Mouse (Mus musculus) intestine, postnatal 0 days (tissue): ENCODE data around the gene Smg9. TPM values are rescaled to one million over a fixed set of nuclear protein-coding genes. Genes with fewer than 3 reads are reported as not detected.
"Not testable (repeated sequence)": the region's sequence is repeated elsewhere in the genome, so short reads cannot be mapped to it uniquely, and the experiment has no call there.

Experiments used
- ATAC-seq: fragments of 200-750 bp; cut with Nextera tagmentation; 2 replicates; pipeline ENCODE4 v1.8.0; 2017; ENCODE audit warnings: mild to moderate bottlenecking, moderate TSS enrichment, moderate library complexity
- H3K27ac ChIP-seq: fragments of 300-500 bp; sonication (generic); 2 replicates; pipeline ENCODE4 v1.5.1; 2014; ENCODE audit warnings: mild to moderate bottlenecking, low read depth, low read length, moderate library complexity
- H3K27me3 ChIP-seq: fragments of 300-500 bp; sonication (generic); replicated peaks from 2 replicates; pipeline ENCODE4 v1.6.1; 2014; ENCODE audit warnings: low read length, mixed read lengths; ENCODE audit not compliant: control insufficient read depth, insufficient read depth
- H3K36me3 ChIP-seq: fragments of 300-500 bp; sonication (generic); 2 replicates; pipeline ENCODE4 v1.6.1; 2014; ENCODE audit warnings: mild to moderate bottlenecking, moderate library complexity; ENCODE audit not compliant: control insufficient read depth, insufficient read depth
- H3K4me1 ChIP-seq: fragments of 300-500 bp; sonication (generic); replicated peaks from 2 replicates; pipeline ENCODE4 v1.6.1; 2014; ENCODE audit warnings: antibody characterized with exemption, low read length, mixed read lengths; ENCODE audit not compliant: control insufficient read depth, insufficient read depth
- H3K4me2 ChIP-seq: fragments of 300-500 bp; sonication (generic); replicated peaks from 2 replicates; pipeline ENCODE4 v1.6.1; 2014; ENCODE audit warnings: low read depth, mild to moderate bottlenecking, moderate library complexity
- H3K4me3 ChIP-seq: fragments of 300-500 bp; sonication (generic); 2 replicates; pipeline ENCODE4 v1.5.1; 2014; ENCODE audit warnings: low read depth, low read length
- H3K9ac ChIP-seq: fragments of 300-500 bp; sonication (generic); 2 replicates; pipeline ENCODE4 v1.6.1; 2014; ENCODE audit warnings: mild to moderate bottlenecking, low read depth, low read length
- H3K9me3 ChIP-seq: fragments of 300-500 bp; sonication (generic); 2 replicates; pipeline ENCODE4 v1.6.1; 2016; ENCODE audit warnings: mixed run types; ENCODE audit not compliant: control insufficient read depth
- CTCF ChIP-seq: sonication (generic); IDR thresholded peaks from 2 replicates; pipeline ENCODE4 v1.5.1; 2016; ENCODE audit warnings: low read depth, mild to moderate bottlenecking, control low read depth, antibody characterized with exemption, moderate library complexity
- WGBS: fragments of 180-500 bp; shearing (Covaris S2); extraction: QIAGEN DNeasy Blood & Tissue Kit; methylation state at CpG from one replicate; pipeline ENCODE4 v1.1.7; 2014; 5-methylcytosine and 5-hydroxymethylcytosine counted together
- polyA plus RNA-seq: library from polyadenylated mRNA; unstranded; fragments of >200 nt; fragmentation: Nextera tagmentation; extraction: Ambion mirVana; gene quantifications from 2 replicates; pipeline ENCODE4 v1.2.1, GENCODE M21; 2015

The Smg9 gene
- polyA plus RNA-seq, 1 experiment from 2014 or later = 15.1 TPM

DNA sequence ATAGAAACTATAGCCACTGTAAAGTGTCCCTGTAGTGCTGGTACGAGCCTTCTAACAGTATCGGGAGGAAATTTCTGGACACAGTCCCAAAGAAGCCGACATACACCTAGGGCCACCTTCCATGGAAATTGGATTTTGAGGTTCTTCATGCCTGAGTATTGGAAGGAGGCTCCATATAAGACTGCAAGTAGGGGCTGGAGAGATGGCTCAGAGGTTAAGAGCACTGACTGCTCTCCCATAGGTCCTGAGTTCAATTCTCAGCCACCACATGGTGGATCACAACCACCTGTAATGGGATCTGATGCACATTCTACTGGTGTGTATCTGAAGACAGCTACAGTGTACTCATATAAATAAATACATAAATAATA lies 648 bp downstream of the Smg9 start:
- no peaks in the 10 kb centered on the region for H3K9me3 ChIP-seq
- H3K9ac ChIP-seq = peak overlapping the region; percentile 68; the same call in 1 of the 2 replicates
- H3K4me1 ChIP-seq = no peaks in the 10 kb centered on the region
- no peak for TF ChIP-seq CTCF
- H3K4me2 ChIP-seq = peak overlapping the region; percentile 70
- peak overlapping the region; percentile 56 for H3K4me3 ChIP-seq
- H3K27me3 ChIP-seq = no peaks in the 10 kb centered on the region
- peaks cover 21% of the 10 kb centered on the region; the same call in 1 of the 2 replicates for H3K36me3 ChIP-seq
- peak overlapping the region; percentile 97 for H3K27ac ChIP-seq
- ATAC-seq = 0 out of 2 replicates have a peak, but pooled peaks have one; percentile 0
- WGBS = 7% methylated on average over 3 of the region's 3 CpGs

DNA sequence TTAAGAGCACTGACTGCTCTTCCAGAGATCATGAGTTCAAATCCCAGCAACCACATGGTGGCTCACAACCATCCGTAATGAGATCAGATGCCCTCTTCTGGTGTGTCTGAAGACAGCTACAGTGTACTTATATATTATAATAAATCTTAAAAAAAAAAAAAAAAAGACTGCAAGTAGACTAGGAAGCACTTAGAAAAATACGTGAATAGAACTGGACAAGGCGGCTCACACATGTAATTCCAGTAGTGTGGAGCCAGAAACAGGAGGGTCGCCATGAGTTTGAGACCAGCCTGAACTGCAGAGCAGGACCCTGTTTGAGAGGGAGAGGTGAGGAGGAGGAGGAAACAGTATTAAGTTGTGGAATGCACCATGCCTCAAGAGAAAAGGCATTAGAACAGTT lies 1.1 kb downstream of the Smg9 start:
- H3K4me1 ChIP-seq, ATAC-seq, H3K9ac ChIP-seq, H3K27me3 ChIP-seq, H3K27ac ChIP-seq, H3K9me3 ChIP-seq, H3K4me3 ChIP-seq: not testable (repeated sequence)
- peak overlapping the region; percentile 70 for H3K4me2 ChIP-seq
- peaks cover 25% of the 10 kb centered on the region; the same call in 1 of the 2 replicates for H3K36me3 ChIP-seq
- 89% methylated on average over 4 of the region's 4 CpGs for WGBS

DNA sequence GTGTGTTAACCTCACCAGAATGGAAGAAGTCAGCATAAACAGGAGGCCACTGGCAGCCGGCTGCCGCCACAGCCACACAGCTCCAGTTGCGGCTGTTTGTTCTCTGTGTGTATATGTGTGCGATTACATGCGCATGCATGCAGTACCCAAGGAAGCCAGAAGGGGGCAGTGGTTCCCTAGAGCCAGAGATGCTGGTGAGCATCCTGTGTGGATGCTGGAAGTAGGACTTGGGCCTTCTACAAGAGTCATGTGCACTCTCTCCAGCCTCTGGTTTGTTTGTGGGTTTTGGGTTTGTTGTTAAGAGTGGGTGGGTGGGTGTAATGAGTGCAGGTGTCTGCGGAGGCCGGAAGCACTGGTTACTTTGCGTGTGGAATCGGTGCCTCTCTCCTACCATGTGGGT lies 3.4 kb downstream of the Smg9 start:
- no peak overlapping the region for H3K4me3 ChIP-seq
- ATAC-seq = no peak
- H3K36me3 ChIP-seq = peaks cover 38% of the 10 kb centered on the region; the same call in 1 of the 2 replicates
- H3K4me2 ChIP-seq = no peak overlapping the region
- TF ChIP-seq CTCF = peak; percentile 63
- no peak overlapping the region for H3K9ac ChIP-seq
- 96% methylated on average over 9 of the region's 9 CpGs for WGBS
- H3K27me3 ChIP-seq = no peaks in the 10 kb centered on the region
- H3K4me1 ChIP-seq = no peaks in the 10 kb centered on the region
- no peaks in the 10 kb centered on the region for H3K9me3 ChIP-seq
- H3K27ac ChIP-seq = no peak overlapping the region

- no peak for ATAC-seq
- Histone ChIP-seq H3K9me3 (no peaks in the 10 kb centered on the region), H3K27ac (no peak overlapping the region), H3K27me3 (no peaks in the 10 kb centered on the region), H3K36me3 (peaks cover 44% of the 10 kb centered on the region; the same call in 1 of the 2 replicates), H3K9ac (no peak overlapping the region), H3K4me2 (no peak overlapping the region), H3K4me3 (no peak overlapping the region), H3K4me1 (no peaks in the 10 kb centered on the region)
- 95% methylated on average over 13 of the region's 13 CpGs for WGBS
- TF ChIP-seq CTCF = no peak
Observed at GRCm38 (mm10) chr7:24405649-24406048, 6.2 kb downstream of the Smg9 start.

GRCm38 (mm10) chr7:24406528-24407344 lies 7.3 kb downstream of the Smg9 start:
- no peaks in the 10 kb centered on the region for H3K4me1 ChIP-seq
- peaks cover 44% of the 10 kb centered on the region; the same call in 1 of the 2 replicates for H3K36me3 ChIP-seq
- H3K9ac ChIP-seq = no peak overlapping the region
- peak; percentile 83 for TF ChIP-seq CTCF
- H3K4me2 ChIP-seq = no peak overlapping the region
- no peak overlapping the region for H3K27ac ChIP-seq
- H3K27me3 ChIP-seq = no peaks in the 10 kb centered on the region
- peak; percentile 51; the same call in 1 of the 2 replicates for ATAC-seq
- H3K4me3 ChIP-seq = no peak overlapping the region
- H3K9me3 ChIP-seq = no peaks in the 10 kb centered on the region
- 43% methylated on average over 5 of the region's 5 CpGs for WGBS

- Histone ChIP-seq H3K4me2 (no peak overlapping the region), H3K9me3 (no peaks in the 10 kb centered on the region), H3K9ac (no peak overlapping the region), H3K36me3 (peaks cover 42% of the 10 kb centered on the region; the same call in 1 of the 2 replicates), H3K4me1 (no peaks in the 10 kb centered on the region), H3K27ac (no peak overlapping the region), H3K27me3 (no peaks in the 10 kb centered on the region), H3K4me3 (no peak overlapping the region)
- TF ChIP-seq CTCF = no peak
- WGBS = 88% methylated on average over 9 of the region's 9 CpGs
- ATAC-seq = no peak
Observed at GRCm38 (mm10) chr7:24408186-24408585, 8.8 kb downstream of the Smg9 start.
